Mouse (Mus musculus) limb, embryonic 14.5 days (tissue): ENCODE data around the gene Hoxc8. TPM values are rescaled to one million over a fixed set of nuclear protein-coding genes. Genes with fewer than 3 reads are reported as not detected.

Source experiments
- ATAC-seq: fragments of 200-750 bp; cut with Nextera tagmentation; 2 replicates; pipeline ENCODE4 v1.8.0; 2017; ENCODE audit warnings: low read depth, moderate number of reproducible peaks, moderate TSS enrichment; ENCODE audit not compliant: low FRiP score
- DNase-seq: peaks from one replicate; pipeline ENCODE4 v3.0.0-alpha.2; 2015; ENCODE audit warnings: low spot score
- H3K27ac ChIP-seq: fragments of 300-500 bp; sonication (generic); replicated peaks from 2 replicates; pipeline ENCODE4 v1.5.1; 2014; ENCODE audit warnings: low read depth, mild to moderate bottlenecking, low read length, moderate library complexity, mixed read lengths
- H3K27me3 ChIP-seq: fragments of 300-500 bp; sonication (generic); 2 replicates; pipeline ENCODE4 v1.6.1; 2014; ENCODE audit warnings: low read length, mixed read lengths; ENCODE audit not compliant: control insufficient read depth, insufficient read depth
- H3K36me3 ChIP-seq: fragments of 300-500 bp; sonication (generic); 2 replicates; pipeline ENCODE4 v1.6.1; 2014; ENCODE audit warnings: mild to moderate bottlenecking, low read length, moderate library complexity, mixed read lengths; ENCODE audit not compliant: control insufficient read depth, insufficient read depth
- H3K4me1 ChIP-seq: fragments of 300-500 bp; sonication (generic); 2 replicates; pipeline ENCODE4 v1.6.1; 2014; ENCODE audit warnings: antibody characterized with exemption, low read length, mixed read lengths; ENCODE audit not compliant: control insufficient read depth, insufficient read depth
- H3K4me2 ChIP-seq: fragments of 300-500 bp; sonication (generic); replicated peaks from 2 replicates; pipeline ENCODE4 v1.6.1; 2014; ENCODE audit warnings: low read depth, mild to moderate bottlenecking, low read length, moderate library complexity; ENCODE audit not compliant: severe bottlenecking
- H3K4me3 ChIP-seq: fragments of 300-500 bp; sonication (generic); replicated peaks from 2 replicates; pipeline ENCODE4 v1.5.1; 2014; ENCODE audit warnings: low read length
- H3K9ac ChIP-seq: fragments of 300-500 bp; sonication (generic); 2 replicates; pipeline ENCODE4 v1.6.1; 2014; ENCODE audit warnings: mild to moderate bottlenecking, low read depth, low read length, moderate library complexity; ENCODE audit not compliant: severe bottlenecking
- H3K9me3 ChIP-seq: fragments of 300-500 bp; sonication (generic); 2 replicates; pipeline ENCODE4 v1.6.1; 2016; ENCODE audit warnings: low read length; ENCODE audit not compliant: control insufficient read depth
- POLR2A ChIP-seq: fragments of 200-500 bp; IDR thresholded peaks from 2 replicates; pipeline ENCODE4 v1.8.0; 2012; ENCODE audit warnings: inconsistent platforms, mild to moderate bottlenecking, moderate library complexity, borderline replicate concordance; ENCODE audit not compliant: insufficient read depth, insufficient read length; ENCODE audit errors: extremely low read depth
- WGBS: fragments of 180-500 bp; shearing (Covaris S2); extraction: QIAGEN DNeasy Blood & Tissue Kit; methylation state at CpG from one replicate; pipeline ENCODE4 v1.1.7; 2014; 5-methylcytosine and 5-hydroxymethylcytosine counted together
- polyA plus RNA-seq, 2 experiments: library from polyadenylated mRNA; depleted of rRNA in 1 of 2; stranded (reverse) in 1 of 2; unstranded in 1 of 2; fragments of >200 nt; fragmentation: Nextera tagmentation in 1 of 2; extraction: Ambion mirVana in 1 of 2; gene quantifications; 2 replicates each; pipeline versions ENCODE4 v1.2.1 to v1.2.3; 2012 to 2014

Gene Hoxc8
- polyA plus RNA-seq, 2 experiments: 1.9 to 3.9 TPM

DNA sequence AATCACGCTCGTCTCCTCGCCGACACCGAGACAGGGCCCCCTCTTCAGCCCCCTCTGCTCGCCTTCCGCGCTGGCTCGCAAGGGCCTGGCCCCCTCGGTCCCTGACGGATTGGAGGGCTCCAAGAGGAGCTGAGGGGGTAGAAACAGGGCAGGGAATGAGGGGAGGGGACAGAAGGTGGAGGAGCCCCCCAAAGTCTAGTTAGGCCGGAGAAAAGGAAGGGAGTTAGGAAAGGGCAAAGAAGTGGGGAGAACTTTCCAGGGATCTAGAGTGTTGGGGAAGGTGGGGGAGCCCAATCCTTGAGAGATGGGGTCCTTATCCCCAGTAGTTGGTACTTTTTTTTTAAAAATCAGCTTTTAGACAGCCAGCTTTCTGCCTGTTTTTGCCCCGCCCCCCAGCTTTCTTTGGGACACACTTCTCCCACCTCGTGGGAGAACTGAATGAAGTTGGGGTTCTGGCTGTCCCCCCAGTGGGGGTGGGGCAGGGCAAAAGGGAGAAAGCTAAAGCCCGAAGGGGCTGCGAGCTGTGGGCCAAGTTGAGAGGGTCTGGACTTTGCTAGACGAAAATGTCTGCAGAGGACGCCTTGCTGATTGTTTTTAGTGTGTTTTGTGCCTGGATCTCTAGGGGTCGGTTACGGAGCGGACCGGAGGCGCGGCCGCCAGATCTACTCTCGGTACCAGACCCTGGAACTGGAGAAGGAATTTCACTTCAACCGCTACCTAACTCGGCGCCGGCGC is 19.9 kb downstream of the Hoxc8 start:
- H3K4me1 ChIP-seq: peaks cover 9% of the 10 kb centered on the region; the same call in 1 of the 2 replicates
- WGBS: 3% methylated on average over 31 of the region's 31 CpGs
- peak overlapping the region; percentile 21 for H3K4me3 ChIP-seq
- no peaks in the 10 kb centered on the region for H3K9me3 ChIP-seq
- no peaks in the 10 kb centered on the region for H3K36me3 ChIP-seq
- no peak for DNase-seq
- no peak overlapping the region for H3K27ac ChIP-seq
- peak overlapping the region; percentile 33 for H3K4me2 ChIP-seq
- TF ChIP-seq POLR2A: no peak
- peak overlapping the region; percentile 25; the same call in 1 of the 2 replicates for H3K9ac ChIP-seq
- ATAC-seq: no peak
- peaks cover 97% of the 10 kb centered on the region for H3K27me3 ChIP-seq

DNA sequence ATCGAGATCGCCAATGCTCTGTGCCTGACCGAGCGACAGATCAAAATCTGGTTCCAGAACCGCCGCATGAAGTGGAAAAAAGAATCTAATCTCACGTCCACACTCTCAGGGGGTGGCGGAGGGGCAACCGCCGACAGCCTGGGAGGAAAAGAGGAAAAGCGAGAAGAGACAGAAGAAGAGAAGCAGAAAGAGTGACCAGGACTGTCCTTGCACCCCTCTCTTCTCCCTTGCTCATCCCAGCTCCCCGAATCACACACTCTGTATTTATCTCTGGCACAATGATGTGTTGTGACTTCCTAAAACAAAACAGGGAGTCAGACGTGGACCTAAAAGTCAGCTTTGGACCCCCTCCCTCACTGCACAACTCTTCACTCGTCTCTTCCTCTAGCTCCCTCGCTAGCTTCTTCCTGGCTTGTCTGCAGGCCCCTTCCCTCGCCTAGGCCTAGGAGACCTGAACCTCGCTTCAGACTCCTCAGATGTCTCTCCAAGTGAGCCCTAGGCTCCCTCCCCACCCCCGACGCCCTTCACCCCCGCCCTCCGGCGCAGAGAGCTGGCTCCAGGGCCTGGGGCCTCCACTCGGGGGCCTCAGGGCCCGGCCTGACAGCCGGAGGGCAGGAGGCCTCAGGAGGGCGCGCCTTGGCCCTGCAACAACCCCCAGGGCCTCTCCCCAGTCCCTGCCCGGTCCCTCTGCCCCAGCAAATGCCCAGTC is 20.6 kb downstream of the Hoxc8 start:
- Histone ChIP-seq H3K27me3 (peaks cover 97% of the 10 kb centered on the region), H3K9me3 (no peaks in the 10 kb centered on the region), H3K4me3 (0 out of 2 replicates have a peak overlapping the region, but pooled peaks have one; percentile 16), H3K4me1 (peaks cover 9% of the 10 kb centered on the region; the same call in 1 of the 2 replicates), H3K4me2 (peak overlapping the region; percentile 33; the same call in 1 of the 2 replicates), H3K36me3 (no peaks in the 10 kb centered on the region), H3K9ac (peak overlapping the region; percentile 32; the same call in 1 of the 2 replicates), H3K27ac (no peak overlapping the region)
- 9% methylated on average over 28 of the region's 28 CpGs for WGBS
- no peak for TF ChIP-seq POLR2A
- ATAC-seq (no peak), DNase-seq (no peak)

- Histone ChIP-seq H3K27me3 (peaks cover 97% of the 10 kb centered on the region), H3K36me3 (no peaks in the 10 kb centered on the region), H3K27ac (no peak overlapping the region), H3K9me3 (no peaks in the 10 kb centered on the region), H3K4me2 (no peak overlapping the region; the same call in 1 of the 2 replicates), H3K9ac (no peak overlapping the region; the same call in 1 of the 2 replicates), H3K4me1 (peaks cover 11% of the 10 kb centered on the region; the same call in 1 of the 2 replicates), H3K4me3 (no peak overlapping the region; the same call in 1 of the 2 replicates)
- DNase-seq: no peak
- WGBS: 16% methylated on average over 26 of the region's 26 CpGs
- ATAC-seq: no peak
- no peak for TF ChIP-seq POLR2A
These were observed 21.6 kb downstream of the Hoxc8 start for GRCm38 (mm10) chr15:103011928-103012486.

- DNase-seq (peak; percentile 82), ATAC-seq (no peak)
- Histone ChIP-seq H3K4me3 (peak overlapping the region; percentile 31), H3K27me3 (peaks cover 97% of the 10 kb centered on the region), H3K36me3 (no peaks in the 10 kb centered on the region), H3K9me3 (no peaks in the 10 kb centered on the region), H3K27ac (no peak overlapping the region), H3K9ac (no peak overlapping the region), H3K4me2 (peak overlapping the region; percentile 50), H3K4me1 (peaks cover 14% of the 10 kb centered on the region; the same call in 1 of the 2 replicates)
- WGBS: 6% methylated on average over 17 of the region's 17 CpGs
- TF ChIP-seq POLR2A: no peak
These were observed 23.0 kb downstream of the Hoxc8 start for GRCm38 (mm10) chr15:103013238-103013984.
